Mouse (Mus musculus): ENCODE results near the gene Fbxo34. TPM values are rescaled to one million over a fixed set of nuclear protein-coding genes. Genes with fewer than 3 reads are reported as not detected.

Fbxo34 gene
- total RNA-seq, 2 experiments from 2014 or later, result 12.2 to 13.6 TPM

- no peak for DNase-seq (ENCODE audit: low spot score)
- intact Hi-C loops (cut with DNase I), result no loop called here
Measured at GRCm38 (mm10) chr14:47465468-47466175, 15.4 kb downstream of the Fbxo34 start.

GRCm38 (mm10) chr14:47472359-47472742, 22.1 kb downstream of the Fbxo34 start:
- DNase-seq (ENCODE audit: low spot score), result peak; percentile 88
- intact Hi-C loops (cut with DNase I), result loop anchor here (2.0 to 5.0 kb wide), 2 partner anchors 55 to 56 kb away; partner anchors contain the start of gene Dlgap5

GRCm38 (mm10) chr14:47472743-47473546, 22.7 kb downstream of the Fbxo34 start:
- peak; percentile 33 for DNase-seq (ENCODE audit: low spot score)
- intact Hi-C loops (cut with DNase I), result loop anchor here (2.0 to 5.0 kb wide), 2 partner anchors 56 kb away; partner anchors contain the start of gene Dlgap5

- no peak for DNase-seq (ENCODE audit: low spot score)
- intact Hi-C loops (cut with DNase I), result loop anchor here (2.0 to 5.0 kb wide), 2 partner anchors 55 to 57 kb away; partner anchors contain the start of gene Dlgap5
Measured at GRCm38 (mm10) chr14:47473891-47474290, 23.7 kb downstream of the Fbxo34 start.

- DNase-seq (ENCODE audit: low spot score), result no peak
- intact Hi-C loops (cut with DNase I), result loop anchor here (5.0 kb wide), 1 partner anchor 57 kb away; the partner anchor contains the start of gene Dlgap5
Measured at GRCm38 (mm10) chr14:47474571-47475254, 24.5 kb downstream of the Fbxo34 start.

- no peak for DNase-seq (ENCODE audit: low spot score)
- intact Hi-C loops (cut with DNase I), result loop anchor here (2.0 kb wide), 1 partner anchor 21 kb away; no protein-coding TSS in a partner anchor
Measured at GRCm38 (mm10) chr14:47476266-47476665, 26.0 kb downstream of the Fbxo34 start.

GRCm38 (mm10) chr14:47477711-47478110, 27.5 kb downstream of the Fbxo34 start:
- intact Hi-C loops (cut with DNase I), result loop anchor here (2.0 kb wide), 1 partner anchor 19 kb away; no protein-coding TSS in a partner anchor

GRCm38 (mm10) chr14:47482200-47482599, 32.0 kb downstream of the Fbxo34 start:
- no peak for DNase-seq (ENCODE audit: low spot score)

More at GRCm38 (mm10) chr14:47477711-47478110, 27.5 kb downstream of the Fbxo34 start:
- DNase-seq (ENCODE audit: low spot score), result no peak

GRCm38 (mm10) chr14:47483099-47483498, 32.9 kb downstream of the Fbxo34 start:
- no peak for DNase-seq (ENCODE audit: low spot score)
- intact Hi-C loops (cut with DNase I), result no loop called here

More at GRCm38 (mm10) chr14:47482200-47482599, 32.0 kb downstream of the Fbxo34 start:
- intact Hi-C loops (cut with DNase I), result no loop called here

- no peak for DNase-seq (ENCODE audit: low spot score)
- intact Hi-C loops (cut with DNase I), result no loop called here
Measured at GRCm38 (mm10) chr14:47488732-47489131, 38.5 kb downstream of the Fbxo34 start.

- intact Hi-C loops (cut with DNase I), result no loop called here
- DNase-seq (ENCODE audit: low spot score), result no peak
Measured at GRCm38 (mm10) chr14:47489310-47490097, 39.3 kb downstream of the Fbxo34 start.

- intact Hi-C loops (cut with DNase I), result no loop called here
Measured at GRCm38 (mm10) chr14:47490732-47491131, 40.5 kb downstream of the Fbxo34 start.

GRCm38 (mm10) chr14:47493592-47494361, 43.6 kb downstream of the Fbxo34 start:
- DNase-seq (ENCODE audit: low spot score), result no peak
- intact Hi-C loops (cut with DNase I), result no loop called here

More at GRCm38 (mm10) chr14:47490732-47491131, 40.5 kb downstream of the Fbxo34 start:
- DNase-seq (ENCODE audit: low spot score), result no peak

- intact Hi-C loops (cut with DNase I), result loop anchor here (2.0 kb wide), 1 partner anchor 19 kb away; no protein-coding TSS in a partner anchor
- DNase-seq (ENCODE audit: low spot score), result no peak
Measured at GRCm38 (mm10) chr14:47495951-47496350, 45.7 kb downstream of the Fbxo34 start.

GRCm38 (mm10) chr14:47497166-47497565, 46.9 kb downstream of the Fbxo34 start:
- no peak for DNase-seq (ENCODE audit: low spot score)
- intact Hi-C loops (cut with DNase I), result loop anchor here (2.0 kb wide), 1 partner anchor 20 kb away; no protein-coding TSS in a partner anchor

GRCm38 (mm10) chr14:47498632-47499031, 48.4 kb downstream of the Fbxo34 start:
- intact Hi-C loops (cut with DNase I), result no loop called here
- DNase-seq (ENCODE audit: low spot score), result no peak

GRCm38 (mm10) chr14:47504036-47504435, 53.8 kb downstream of the Fbxo34 start:
- intact Hi-C loops (cut with DNase I), result no loop called here
- DNase-seq (ENCODE audit: low spot score), result peak; percentile 8

GRCm38 (mm10) chr14:47506676-47507075, 56.5 kb downstream of the Fbxo34 start:
- no peak for DNase-seq (ENCODE audit: low spot score)
- intact Hi-C loops (cut with DNase I), result no loop called here
